9 mouse cellular contexts compared by ENCODE assay signal in the genomic region with DNA sequence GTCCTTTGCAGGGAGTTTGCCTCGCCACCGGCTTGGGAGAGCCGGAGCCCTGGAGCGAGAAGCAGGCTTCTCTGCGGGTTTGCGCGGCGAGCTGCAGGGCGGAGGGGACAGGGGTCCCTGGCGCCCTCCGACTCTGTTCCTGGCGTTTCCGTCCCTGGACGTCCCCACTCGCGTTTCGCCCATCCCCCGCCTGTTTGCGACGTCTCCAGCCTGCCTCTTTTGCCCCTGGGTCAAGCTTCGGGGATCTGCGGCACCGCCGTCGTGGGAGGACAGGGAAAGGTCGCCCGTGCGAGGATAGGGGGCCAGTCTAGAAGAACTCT. TPM values are rescaled to one million over a fixed set of nuclear protein-coding genes. Genes with fewer than 3 reads are reported as not detected.
DNase-seq lines count a peak whose midpoint lies in the region; ATAC-seq and TF ChIP-seq lines count a peak whose summit lies in the region.
"Had no signal": no experiment of that assay in that cellular context is flagged by ENCODE, and none has a peak within 500 bp of the region (broad histone marks: within the 10 kb centered on the region; RNA-seq: fewer than 3 reads in every experiment).

No protein-coding gene starts in this region.

- WGBS in heart, embryonic 14.5 days = 2% methylated on average over 25 of the region's 28 CpGs
- 1% methylated on average over 28 of the region's 28 CpGs for WGBS in hindbrain, embryonic 10.5 days
- WGBS in lung, postnatal 0 days = under 1% methylated on average over 17 of the region's 28 CpGs

- H3K4me2 ChIP-seq in heart, embryonic 14.5 days (ENCODE audit: low read length) = peak overlapping the region; percentile 96
- peak overlapping the region; percentile 82 for H3K4me2 ChIP-seq in lung, postnatal 0 days (replicated peaks; ENCODE audit: low read depth, low read length)

- no peak for ATAC-seq in heart, embryonic 14.5 days (ENCODE audit: insufficient number of reproducible peaks, insufficient read depth, low FRiP score, low read depth)
- no peak for ATAC-seq in lung, postnatal 0 days

- no peak for TF ChIP-seq EP300 in lung, postnatal 0 days (IDR thresholded peaks at IDR 0.05)

- intact Hi-C loops in heart, postnatal 36 days (cut with DNase I) = no loop called here
- intact Hi-C loops in left cerebral cortex, postnatal 36 days (cut with DNase I) = no loop called here

- no peak for DNase-seq in heart, postnatal 36 days
- DNase-seq in cerebellum, adult 9-10 months = peak; percentile 53
- no peak for DNase-seq in hindbrain, embryonic 10.5 days (ENCODE audit: low spot score)
- DNase-seq in lung, postnatal 0 days (ENCODE audit: low spot score) = no peak
- DNase-seq in thymus, postnatal 25 days = no peak
- no peak for DNase-seq in right cerebral cortex, postnatal 4 days
- DNase-seq in left cerebral cortex, postnatal 36 days (ENCODE audit: low spot score in 2 of 2) = no peak

- no peak for TF ChIP-seq CTCF in lung, postnatal 0 days (IDR thresholded peaks at IDR 0.05)

- H3K36me3 ChIP-seq in heart, embryonic 14.5 days (ENCODE audit: control insufficient read depth, insufficient read depth, low read length) = no peaks in the 10 kb centered on the region
- H3K36me3 ChIP-seq in hindbrain, embryonic 10.5 days = no peaks in the 10 kb centered on the region
- H3K36me3 ChIP-seq in lung, postnatal 0 days (ENCODE audit: insufficient read depth, low read length) = no peaks in the 10 kb centered on the region

- H3K9me3 ChIP-seq in heart, embryonic 14.5 days (ENCODE audit: control insufficient read depth, low read length) = no peaks in the 10 kb centered on the region
- no peaks in the 10 kb centered on the region for H3K9me3 ChIP-seq in hindbrain, embryonic 10.5 days
- no peaks in the 10 kb centered on the region for H3K9me3 ChIP-seq in lung, postnatal 0 days (ENCODE audit: low read length)

- peak overlapping the region; percentile 56 to 60 for H3K4me3 ChIP-seq in heart, embryonic 14.5 days (ENCODE audit: control insufficient read depth in 1 of 2, insufficient read depth in 1 of 2, low read depth in 1 of 2, low read length in 2 of 2)
- peak overlapping the region; percentile 54 for H3K4me3 ChIP-seq in hindbrain, embryonic 10.5 days
- H3K4me3 ChIP-seq in lung, postnatal 0 days (ENCODE audit: low read depth, low read length) = peak overlapping the region; percentile 43

- peak overlapping the region; percentile 48 for H3K9ac ChIP-seq in heart, embryonic 14.5 days (ENCODE audit: low read length)
- no peak overlapping the region for H3K9ac ChIP-seq in lung, postnatal 0 days (replicated peaks; ENCODE audit: low read depth)

- peaks cover 77% of the 10 kb centered on the region for H3K27me3 ChIP-seq in heart, embryonic 14.5 days (ENCODE audit: control insufficient read depth, insufficient read depth, low read length)
- H3K27me3 ChIP-seq in hindbrain, embryonic 10.5 days (ENCODE audit: insufficient read depth, poor library complexity, severe bottlenecking) = peaks cover 86% of the 10 kb centered on the region
- H3K27me3 ChIP-seq in lung, postnatal 0 days (replicated peaks; ENCODE audit: insufficient read depth, low read length) = peaks cover 46% of the 10 kb centered on the region

- H3K27ac ChIP-seq in heart, embryonic 14.5 days (replicated peaks in 1 of 2; ENCODE audit: control insufficient read depth in 1 of 2, insufficient read depth in 1 of 2, low read depth in 2 of 2, low read length in 2 of 2) = no peak overlapping the region
- peak overlapping the region; percentile 69; the same call in 1 of the 2 replicates for H3K27ac ChIP-seq in hindbrain, embryonic 10.5 days
- no peak overlapping the region for H3K27ac ChIP-seq in lung, postnatal 0 days (ENCODE audit: low read length)

- peaks cover 2 to 18% of the 10 kb centered on the region in 2 experiments; a peak in 3 of 4 replicates for H3K4me1 ChIP-seq in heart, embryonic 14.5 days (ENCODE audit: control insufficient read depth in 2 of 2, insufficient read depth in 2 of 2, low read length in 2 of 2)
- H3K4me1 ChIP-seq in hindbrain, embryonic 10.5 days (replicated peaks) = peaks cover 44% of the 10 kb centered on the region
- peaks cover 12% of the 10 kb centered on the region for H3K4me1 ChIP-seq in lung, postnatal 0 days (ENCODE audit: insufficient read depth, low read depth, low read length)

RNA-seq across cellular contexts. Expression of a gene that starts 0.4 kb away (rescaled TPM):
- polyA plus RNA-seq in heart, embryonic 14.5 days (2014; fragmentation: Nextera tagmentation; extraction: Ambion mirVana) = 0.08 and 0.42 TPM in 2 replicates
- not detected for total RNA-seq in heart, postnatal 36 days (2021)
- polyA plus RNA-seq in hindbrain, embryonic 10.5 days (2016; fragmentation: Nextera tagmentation; extraction: Ambion mirVana) = 4.8 and 4.9 TPM in 2 replicates
- 0.14 TPM in 2 replicates for polyA plus RNA-seq in lung, postnatal 0 days (2015; fragmentation: Nextera tagmentation; extraction: Ambion mirVana)
- 10 to 100 TPM; 49.4 to 71.5 TPM for total RNA-seq in left cerebral cortex, postnatal 36 days (2021)
- total RNA-seq: MEL had no signal
